Mouse (Mus musculus): ENCODE data around the gene Zfp821. TPM values are rescaled to one million over a fixed set of nuclear protein-coding genes. Genes with fewer than 3 reads are reported as not detected.

The Zfp821 gene
- 100 and 106 TPM in 2 replicates for polyA plus RNA-seq (2012; rRNA removed)

GRCm38 (mm10) chr8:109705320-109706075 lies at the start of gene Zfp821:
Zfp821 (plus strand) TSS chr8:109705546.

GRCm38 (mm10) chr8:109693146-109693900 lies 12.0 kb upstream of the Zfp821 start, which contains the start of gene Ist1:
Ist1 (minus strand) TSS chr8:109693260.

DNA sequence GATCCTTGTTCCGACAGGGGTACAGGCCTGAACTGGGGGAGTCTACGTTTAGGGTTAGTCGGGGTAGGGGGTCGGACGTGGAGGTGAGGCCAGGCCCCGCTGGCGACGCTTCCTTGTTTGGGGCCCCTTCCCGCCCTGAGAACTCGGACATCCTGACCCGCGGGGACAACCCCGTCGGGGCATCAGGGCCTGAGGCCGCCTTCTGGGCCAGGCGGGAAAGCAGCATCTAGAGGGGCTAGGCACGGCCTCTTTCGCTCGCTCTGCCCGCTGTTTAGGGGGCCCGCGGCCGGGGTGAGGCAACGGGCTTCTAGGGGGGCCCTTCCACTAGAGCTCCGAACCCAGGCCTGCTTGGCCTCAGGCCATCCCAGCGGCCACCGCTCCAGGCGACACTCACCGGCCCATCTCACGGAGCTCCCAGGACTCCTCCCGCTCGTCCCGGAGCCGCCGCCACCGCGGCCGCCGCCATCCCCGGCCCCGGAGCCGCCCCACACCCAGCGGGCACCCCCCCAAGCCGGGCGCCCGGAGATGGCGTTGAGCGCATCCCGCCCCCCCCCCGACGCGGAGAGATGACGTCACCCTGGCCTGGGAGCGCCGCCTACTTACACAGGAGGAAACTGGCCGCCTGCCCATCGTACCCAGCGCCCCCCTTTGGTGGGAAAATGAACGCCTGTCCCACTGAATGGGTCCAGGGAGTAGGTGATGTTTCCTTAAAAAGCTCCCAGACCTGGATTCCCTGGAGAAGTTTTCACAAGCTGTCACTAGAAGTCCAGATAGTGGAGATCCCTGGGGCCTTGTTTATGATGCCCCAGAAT lies 32.1 kb downstream of the Zfp821 start, which contains the start of gene Atxn1l:
TSS of gene Atxn1l (minus strand) at position 503 of the 812 bp plus-strand sequence.

Other genes starting within 250 kb of the Zfp821 start
- 0.93 and 1.3 TPM in 2 replicates for gene Pmfbp1, start 211.5 kb upstream of the Zfp821 start, polyA plus RNA-seq (2012; rRNA removed)
- 15.6 and 16.9 TPM in 2 replicates for gene Dhx38, start 139.7 kb upstream of the Zfp821 start, polyA plus RNA-seq (2012; rRNA removed)
- 4.4 and 4.9 TPM in 2 replicates for gene Txnl4b, start 139.7 kb upstream of the Zfp821 start, polyA plus RNA-seq (2012; rRNA removed)
- 0.27 and 0.83 TPM in 2 replicates for gene Hp, start 126.4 kb upstream of the Zfp821 start, polyA plus RNA-seq (2012; rRNA removed)
- 25.4 and 27.4 TPM in 2 replicates for gene Dhodh, start 96.9 kb upstream of the Zfp821 start, polyA plus RNA-seq (2012; rRNA removed)
- 0.01 and 0.19 TPM in 2 replicates for gene Pkd1l3, start 91.0 kb upstream of the Zfp821 start, polyA plus RNA-seq (2012; rRNA removed)
- gene Ist1, start 12.3 kb upstream of the Zfp821 start, polyA plus RNA-seq (2012; rRNA removed): 143 and 145 TPM in 2 replicates
- 10.0 and 10.3 TPM in 2 replicates for gene Atxn1l, start 32.2 kb downstream of the Zfp821 start, polyA plus RNA-seq (2012; rRNA removed)
- gene Ap1g1, start 73.0 kb downstream of the Zfp821 start, polyA plus RNA-seq (2012; rRNA removed): 89.6 and 89.7 TPM in 2 replicates
- 17.6 and 19.6 TPM in 2 replicates for gene Phlpp2, start 163.0 kb downstream of the Zfp821 start, polyA plus RNA-seq (2012; rRNA removed)